Mouse (Mus musculus) ovary, adult 18-20 months (tissue): ENCODE measurements around the gene Srsf7.

Experiments used
- DNase-seq: peaks from one replicate; pipeline ENCODE4 v3.0.0; 2022; ENCODE audit warnings: low spot score, mixed read lengths

Gene Srsf7

GRCm38 (mm10) chr17:80156905-80157304, 50.2 kb downstream of the Srsf7 start:
- DNase-seq: no peak

GRCm38 (mm10) chr17:80153631-80154030, 53.5 kb downstream of the Srsf7 start:
- no peak for DNase-seq

GRCm38 (mm10) chr17:80152767-80153630, 54.1 kb downstream of the Srsf7 start:
- DNase-seq: no peak

GRCm38 (mm10) chr17:80151353-80151752, 55.8 kb downstream of the Srsf7 start:
- no peak for DNase-seq
